Mouse (Mus musculus) stomach, adult 2 months (tissue): ENCODE measurements around the gene Slc17a9. TPM values are rescaled to one million over a fixed set of nuclear protein-coding genes. Genes with fewer than 3 reads are reported as not detected.

ENCODE experiments used
- polyA plus RNA-seq: library from polyadenylated mRNA; depleted of rRNA; stranded (reverse); fragments of >200 nt; gene quantifications from 2 replicates; pipeline ENCODE4 v1.2.3, GENCODE M21; 2012; rRNA removed

Slc17a9 gene
- 11.7 and 12.3 TPM in 2 replicates for polyA plus RNA-seq

DNA sequence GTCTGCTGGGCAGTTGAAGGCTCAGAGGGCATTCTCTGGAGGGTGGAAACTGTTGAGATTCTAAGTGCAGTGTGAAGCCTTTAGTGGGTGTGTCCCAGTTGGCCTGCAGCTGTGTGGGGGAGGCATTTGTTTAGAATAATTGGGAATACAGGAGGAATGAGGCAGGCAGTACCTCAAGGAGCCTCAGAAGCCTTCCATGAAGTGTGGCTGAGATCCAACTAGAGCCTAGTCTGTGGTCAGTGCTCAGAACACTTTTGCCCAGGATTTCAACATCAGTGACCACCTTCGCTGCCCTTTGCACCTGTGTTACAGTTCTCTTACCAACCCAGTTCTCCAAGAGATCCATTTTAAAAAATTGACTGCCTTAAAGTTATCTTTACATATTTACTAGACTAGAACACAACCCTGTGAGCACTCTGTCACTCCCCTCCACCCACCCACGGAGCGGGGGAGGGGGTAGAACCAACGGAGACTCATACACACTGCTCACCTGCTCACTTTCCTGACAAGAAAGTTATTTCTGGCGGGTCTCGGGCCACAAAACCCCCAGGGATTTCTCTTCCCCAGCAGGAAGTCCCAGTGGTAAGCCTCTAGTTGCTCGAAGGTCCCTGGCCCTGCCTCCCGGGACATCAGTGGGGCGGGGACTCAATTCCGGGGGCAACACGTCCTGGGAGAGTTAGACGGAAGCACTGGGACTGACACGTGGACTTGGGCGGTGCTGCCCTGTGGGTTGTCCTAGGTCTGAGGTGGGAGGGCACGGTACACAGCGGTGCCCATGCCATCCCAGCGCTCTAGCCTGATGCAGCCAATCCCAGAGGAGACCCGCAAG lies at the start of gene Slc17a9:
Gene Slc17a9 (plus strand): TSS at position 679 of the 829 bp plus-strand sequence.

DNA sequence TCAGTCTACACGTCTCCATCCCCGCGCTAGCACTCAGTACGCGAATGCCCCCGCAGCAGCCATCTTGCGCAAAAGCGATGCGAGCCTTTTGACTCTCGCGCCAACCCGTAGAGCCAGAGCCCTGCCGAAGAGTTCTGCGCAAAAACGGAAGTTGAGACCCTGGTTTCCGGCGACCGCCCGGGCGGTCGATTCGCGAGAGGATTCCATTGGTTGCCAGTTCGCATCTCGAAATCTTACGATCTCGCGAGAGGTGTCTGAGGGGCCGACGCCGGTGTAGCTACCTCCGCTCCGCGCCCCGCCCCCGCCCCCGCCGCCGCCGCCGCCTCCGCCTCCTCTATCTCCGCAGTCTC lies 15.2 kb upstream of the Slc17a9 start, which contains the start of the genes Dido1 and Gid8:
Gene Dido1 (minus strand): TSS at position 77 of the 350 bp plus-strand sequence.
Gene Gid8 (plus strand): TSS at position 195 of the 350 bp plus-strand sequence.

DNA sequence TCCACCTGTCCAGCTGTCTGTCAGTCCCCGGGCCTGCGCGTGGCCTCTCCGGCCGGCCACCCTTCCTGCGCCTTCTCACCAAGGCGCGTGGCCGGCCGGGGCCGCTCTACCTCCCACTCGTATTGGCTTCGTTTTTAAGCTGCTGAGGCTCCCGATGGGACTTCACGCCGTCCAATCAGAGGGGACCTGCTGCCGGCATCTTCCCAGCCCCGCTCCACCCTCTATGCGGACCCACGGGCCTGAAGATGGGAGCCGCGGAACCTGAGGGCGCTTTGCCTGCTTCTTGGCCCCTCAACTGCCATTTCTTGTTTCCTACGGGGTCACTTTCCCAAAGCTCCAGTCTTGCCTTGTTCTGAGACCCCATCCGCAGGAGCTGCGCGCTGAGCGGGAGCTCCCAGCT lies 51.7 kb downstream of the Slc17a9 start, which contains the start of gene Bhlhe23:
Gene Bhlhe23 (minus strand): TSS at position 108 of the 400 bp plus-strand sequence.

Other genes with a start within 250 kb of the Slc17a9 start
- 0.13 TPM in 2 replicates for gene Ntsr1, start 225.3 kb upstream of the Slc17a9 start, polyA plus RNA-seq
- 11.4 and 14.6 TPM in 2 replicates for gene Mrgbp, start 144.0 kb upstream of the Slc17a9 start, polyA plus RNA-seq
- 8.5 TPM in 2 replicates for gene Ogfr, start 136.0 kb upstream of the Slc17a9 start, polyA plus RNA-seq
- gene Col9a3, start 127.5 kb upstream of the Slc17a9 start, polyA plus RNA-seq: 0.77 and 1.5 TPM in 2 replicates
- 0.09 TPM in 1 of 2 replicates, not detected in the other for gene Tcfl5, start 82.6 kb upstream of the Slc17a9 start, polyA plus RNA-seq
- gene Dido1, start 15.3 kb upstream of the Slc17a9 start, polyA plus RNA-seq: 2.6 and 3.7 TPM in 2 replicates
- 11.6 and 12.9 TPM in 2 replicates for gene Gid8, start 15.1 kb upstream of the Slc17a9 start, polyA plus RNA-seq
- gene Bhlhe23, start 51.6 kb downstream of the Slc17a9 start, polyA plus RNA-seq: not detected in 2 replicates
- 5.8 and 12.1 TPM in 2 replicates for gene Ythdf1, start 195.7 kb downstream of the Slc17a9 start, polyA plus RNA-seq
- gene Birc7, start 203.8 kb downstream of the Slc17a9 start, polyA plus RNA-seq: not detected in 2 replicates
- gene Nkain4, start 229.4 kb downstream of the Slc17a9 start, polyA plus RNA-seq: 6.1 and 8.3 TPM in 2 replicates
- 28.8 and 30.3 TPM in 2 replicates for gene Arfgap1, start 242.0 kb downstream of the Slc17a9 start, polyA plus RNA-seq